Mouse (Mus musculus) adrenal gland, postnatal 4 days (tissue): ENCODE data around the gene Tst. TPM values are rescaled to one million over a fixed set of nuclear protein-coding genes. Genes with fewer than 3 reads are reported as not detected.

ENCODE experiments used
- DNase-seq, 2 experiments: peaks; one replicate each; pipeline ENCODE4 v3.0.0; 2021 to 2022; ENCODE audit warnings: low spot score in 2 of 2, mixed read lengths in 2 of 2
- long read RNA-seq, 2 experiments: library from polyadenylated mRNA; stranded (forward); transcript quantifications; one replicate each; pipeline ENCODE4 v2.0.0; 2021
- total RNA-seq, 2 experiments: library from RNA; stranded (reverse); gene quantifications; 2 replicates each; pipeline ENCODE4 v1.2.3; 2021

Gene Tst
- total RNA-seq: 100 to 1,000 TPM; 217 to 242 TPM
- long read RNA-seq, experiment 1, transcript Tst-201 (2 exons, 1,144 nt): major isoform, 255 of 263 reads
- long read RNA-seq, experiment 1, partial matches to known transcripts: 6 of 263 reads
- long read RNA-seq, experiment 1, other reads (novel, unspliced or antisense): 2 of 263 reads
- long read RNA-seq, experiment 2, transcript Tst-201 (2 exons, 1,144 nt): major isoform, 217 of 227 reads
- long read RNA-seq, experiment 2, partial matches to known transcripts: 5 of 227 reads
- long read RNA-seq, experiment 2, other reads (novel, unspliced or antisense): 4 of 227 reads

DNA sequence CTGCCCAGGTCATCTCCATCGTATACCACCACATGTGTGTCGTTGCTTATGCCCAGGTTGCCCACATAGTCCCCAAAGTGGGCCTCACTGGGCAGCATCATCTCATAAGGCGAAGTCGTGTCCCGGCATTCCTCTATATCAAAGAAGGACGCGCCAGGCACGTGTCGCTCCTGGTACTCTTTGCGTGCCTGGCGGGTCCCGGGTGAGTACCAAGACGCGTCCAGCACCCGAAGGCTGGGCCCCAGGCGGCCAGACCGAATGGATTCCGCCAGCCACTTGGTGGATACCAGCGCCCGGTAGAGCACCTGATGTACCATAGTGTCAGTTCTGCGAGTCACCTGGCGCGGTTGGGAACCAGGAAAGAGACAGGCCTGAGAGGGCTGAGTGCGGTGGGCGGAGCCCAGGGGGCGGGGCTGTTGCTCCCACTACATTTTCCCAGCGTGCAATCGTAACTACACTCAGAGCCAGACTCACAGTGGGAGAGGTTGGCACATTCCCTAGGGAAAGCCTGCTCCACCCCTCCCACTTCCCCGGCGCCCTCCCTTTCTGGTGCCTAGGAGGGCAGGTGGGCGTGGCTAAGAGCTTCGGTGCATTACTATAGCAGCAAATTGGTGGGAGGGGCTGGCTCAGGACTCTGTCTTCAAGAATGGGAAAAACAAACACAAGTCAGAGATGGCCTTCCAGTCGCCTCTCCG, at the start of gene Tst:
TSS of gene Tst (minus strand) at position 391 of the 695 bp plus-strand sequence.
- DNase-seq: peak; percentile 59 to 90

DNA sequence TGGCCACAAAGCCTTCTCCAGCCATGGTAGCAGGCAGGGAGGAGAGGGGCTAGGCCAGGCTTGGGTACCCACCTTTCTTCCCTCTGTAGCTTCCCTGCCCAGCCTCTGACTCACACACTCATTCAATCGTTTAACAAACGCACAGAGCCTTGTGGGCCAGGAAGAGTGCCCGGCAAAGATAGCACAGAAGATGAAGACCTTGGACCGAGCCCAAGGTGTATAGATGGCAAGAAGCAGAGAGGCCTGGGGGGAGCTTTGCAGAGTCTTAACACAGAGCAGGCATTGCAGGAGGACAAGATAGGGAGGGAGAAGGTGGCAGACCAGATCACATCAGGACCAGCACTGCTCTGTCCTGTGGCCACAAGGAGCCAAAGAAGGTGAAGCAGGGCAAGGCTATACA, 49.5 kb upstream of the Tst start:
- no peak for DNase-seq

DNA sequence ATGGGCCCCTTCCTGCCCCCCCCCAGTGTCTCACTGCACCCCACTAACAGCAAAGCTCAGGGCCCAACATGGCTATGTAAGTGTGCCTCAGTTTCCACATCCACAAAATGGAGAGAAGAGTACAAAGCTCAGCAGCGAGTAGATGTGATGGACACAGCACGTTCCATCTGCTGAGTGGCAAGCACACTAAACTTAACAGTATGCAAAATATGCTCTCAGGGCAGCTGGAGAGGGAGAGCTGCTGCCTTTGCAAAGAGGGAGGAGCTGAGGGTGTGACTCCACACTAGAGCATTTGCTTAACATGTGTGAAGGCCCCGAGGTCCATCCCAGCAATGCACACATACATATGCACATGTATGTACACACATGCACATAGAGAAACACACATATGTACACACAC, 47.2 kb upstream of the Tst start:
- no peak for DNase-seq

DNA sequence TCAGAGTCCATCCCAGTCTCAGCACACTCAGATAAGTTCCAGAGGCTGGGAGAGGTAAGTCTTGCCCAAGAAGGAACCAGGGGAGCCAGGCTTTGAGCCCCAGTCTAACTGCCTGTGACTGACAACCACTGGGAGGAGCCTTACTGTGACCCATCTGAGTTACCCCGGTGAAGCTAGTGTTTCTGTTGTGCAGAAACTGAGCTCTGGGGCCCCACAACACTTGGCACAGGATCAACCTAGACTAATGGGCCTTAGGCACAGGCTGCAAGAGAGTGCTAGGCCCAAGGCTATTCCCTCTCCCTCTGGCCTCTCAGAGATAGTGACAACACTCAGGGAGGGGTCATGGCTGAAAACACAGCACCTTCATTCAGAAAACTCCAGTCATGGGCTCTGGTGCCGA, 45.5 kb upstream of the Tst start:
- no peak for DNase-seq

DNA sequence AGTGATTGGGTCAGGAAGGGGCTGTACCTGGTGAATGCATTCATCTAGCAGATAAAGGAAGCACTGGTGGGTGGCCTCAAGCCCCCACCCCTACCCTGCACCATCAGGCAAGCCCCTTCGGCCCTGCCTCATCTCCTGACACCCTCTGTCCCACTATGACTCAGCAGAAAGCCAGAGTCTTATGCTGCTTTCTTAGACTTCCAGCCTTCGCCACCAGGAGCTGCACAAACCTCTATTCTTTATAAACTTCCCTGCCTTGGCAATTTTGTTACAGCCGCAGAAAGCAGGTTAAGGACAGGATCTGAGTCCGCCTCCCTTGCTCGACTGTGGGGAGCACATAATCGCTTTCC, 44.7 kb upstream of the Tst start:
- no peak for DNase-seq

DNA sequence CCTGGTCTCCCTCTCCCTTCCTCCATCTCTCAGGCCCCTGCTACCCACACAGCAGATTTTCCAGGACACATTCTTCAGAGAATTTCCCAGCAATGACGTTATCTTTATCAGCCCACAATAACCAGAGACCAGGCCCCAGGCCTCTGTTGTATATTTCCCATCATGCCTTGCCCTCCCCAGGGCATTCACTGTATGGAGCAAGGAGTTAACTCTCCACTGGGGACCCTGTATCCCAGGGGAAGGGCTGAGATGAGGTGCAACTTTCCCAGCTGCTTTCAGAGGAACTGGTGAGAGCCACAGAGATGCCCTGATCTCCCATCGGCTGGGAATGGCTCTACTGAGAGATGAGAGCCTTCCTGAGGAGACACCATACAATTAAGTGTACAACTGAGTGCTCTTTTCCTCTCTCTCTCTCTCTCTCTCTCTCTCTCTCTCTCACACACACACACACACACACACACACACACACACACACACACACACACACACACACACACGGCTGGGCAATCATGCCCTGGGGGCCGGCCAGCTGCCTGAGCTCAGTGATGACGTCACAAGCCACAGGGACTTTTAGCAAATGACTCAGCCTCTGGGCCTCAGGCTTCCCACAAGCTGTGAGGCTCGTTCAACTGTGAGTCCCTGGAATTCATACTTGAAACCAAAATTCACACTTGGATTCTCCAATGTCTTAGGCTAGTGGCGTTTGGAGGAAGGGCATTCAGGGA, 44.1 kb upstream of the Tst start:
- DNase-seq: no peak

DNA sequence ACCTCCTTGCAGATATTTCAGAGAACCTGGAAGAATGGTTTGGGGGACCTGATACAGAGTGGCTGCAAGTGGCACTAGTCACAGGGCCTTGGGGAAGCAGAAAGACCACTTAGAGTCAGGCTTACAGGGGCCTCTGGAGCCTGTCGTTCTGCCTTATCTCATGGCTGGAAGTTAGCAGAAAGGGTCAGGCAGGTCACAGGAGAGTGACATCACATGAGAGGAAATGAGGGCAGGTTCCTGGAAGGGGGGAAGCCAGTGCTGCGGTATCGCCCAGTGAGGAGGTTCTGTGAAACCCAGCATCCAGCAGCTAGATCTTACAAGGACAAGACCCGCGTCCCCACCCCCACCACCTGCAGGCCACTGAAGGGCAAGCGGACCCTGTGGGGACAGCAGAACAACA, 43.4 kb upstream of the Tst start:
- DNase-seq: no peak

DNA sequence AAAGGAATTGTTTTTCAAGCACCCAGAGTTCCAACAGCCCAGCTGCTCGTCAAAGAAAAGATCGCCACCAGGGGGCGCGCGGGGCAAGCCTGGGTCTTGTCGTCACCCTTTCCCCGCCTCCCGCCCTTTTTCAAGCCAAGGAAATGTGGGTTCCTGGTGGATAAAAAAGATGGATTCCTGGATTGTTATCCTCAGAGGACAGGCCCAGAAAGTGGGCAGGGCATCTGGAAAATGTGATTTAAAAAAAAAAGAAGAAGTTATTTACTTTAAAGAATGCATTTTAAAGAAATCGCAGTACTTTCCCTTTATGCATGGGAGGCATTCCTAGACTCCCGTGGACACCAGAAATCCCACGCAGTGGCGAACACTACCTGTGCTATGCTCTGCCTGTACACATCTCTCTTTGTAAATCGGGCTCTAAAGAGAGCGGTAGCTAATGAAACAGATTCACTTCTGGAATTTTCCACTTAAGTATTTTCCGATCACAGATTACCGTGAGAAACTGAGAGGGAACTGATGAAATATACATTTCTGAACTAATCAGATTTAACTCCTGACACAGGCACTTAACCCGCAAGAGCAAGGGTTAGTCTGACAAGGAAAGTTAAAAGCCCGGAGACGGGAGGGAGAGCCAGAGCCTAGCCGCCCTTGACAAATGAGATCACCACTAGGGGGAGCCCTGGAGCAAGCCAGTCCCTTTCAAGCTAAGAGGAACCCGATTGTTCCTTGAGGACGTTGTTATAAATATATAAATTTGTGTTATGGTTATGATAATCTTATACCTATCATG, 42.2 kb upstream of the Tst start:
- peak; percentile 93 to 97 for DNase-seq

DNA sequence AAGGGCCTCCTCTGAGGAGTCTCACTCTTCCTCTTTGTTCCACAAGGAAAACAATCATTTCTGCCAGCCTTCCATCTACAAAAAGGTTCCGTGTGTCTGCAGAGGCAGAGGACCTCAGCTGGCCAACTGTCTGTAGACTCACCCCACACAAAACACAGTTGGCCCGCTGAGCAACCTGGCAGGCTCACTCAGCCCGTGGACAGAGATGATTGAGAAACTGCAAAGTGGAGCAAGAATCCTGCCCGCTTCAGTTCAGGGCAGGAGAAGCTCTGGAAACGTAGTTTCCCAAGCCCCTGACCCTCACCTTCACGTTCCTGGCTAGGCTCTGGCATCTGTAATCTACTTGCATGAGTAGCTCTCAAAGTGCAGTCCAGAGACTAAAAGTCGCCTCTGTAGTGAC, 41.4 kb upstream of the Tst start:
- DNase-seq: no peak

DNA sequence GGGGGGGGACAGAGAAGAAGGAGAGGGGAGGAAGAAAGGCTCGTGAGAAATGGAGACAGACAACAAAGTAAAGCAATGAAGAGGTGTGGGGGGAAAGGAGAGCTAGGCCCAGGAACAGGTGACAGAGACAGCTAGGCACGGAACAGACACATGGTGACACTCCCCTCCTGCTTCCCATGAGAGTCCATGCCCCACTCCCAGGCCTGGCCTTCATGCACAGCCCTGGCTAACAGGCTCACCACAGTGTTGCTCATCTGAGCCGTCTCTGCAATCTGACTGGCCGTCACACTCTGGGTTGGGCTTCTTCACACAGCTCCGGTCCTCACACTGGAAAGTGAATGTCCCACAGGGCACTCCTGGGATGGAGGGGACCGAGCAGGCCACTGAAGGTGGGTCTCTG, 38.1 kb upstream of the Tst start:
- DNase-seq: no peak

DNA sequence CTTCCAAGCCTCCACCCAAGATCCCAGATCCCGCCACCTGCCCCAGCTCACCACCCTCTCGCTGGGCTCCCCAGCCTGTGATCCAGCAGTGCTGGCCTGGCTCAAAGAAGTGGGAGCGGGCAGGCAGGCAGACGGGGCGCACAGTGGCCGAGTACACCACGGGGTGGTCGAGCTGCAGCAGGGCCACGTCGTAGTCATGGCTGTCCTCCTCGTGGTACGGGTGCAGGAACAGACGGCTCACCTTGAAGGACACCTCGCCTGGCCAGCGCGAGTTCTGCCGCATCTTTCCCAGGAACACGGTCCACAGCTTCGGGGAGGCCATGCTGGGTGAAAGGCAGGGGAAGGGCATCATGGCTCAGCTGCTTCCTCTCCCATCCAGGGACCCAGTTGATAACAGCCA, 36.5 kb upstream of the Tst start:
- DNase-seq: no peak

DNA sequence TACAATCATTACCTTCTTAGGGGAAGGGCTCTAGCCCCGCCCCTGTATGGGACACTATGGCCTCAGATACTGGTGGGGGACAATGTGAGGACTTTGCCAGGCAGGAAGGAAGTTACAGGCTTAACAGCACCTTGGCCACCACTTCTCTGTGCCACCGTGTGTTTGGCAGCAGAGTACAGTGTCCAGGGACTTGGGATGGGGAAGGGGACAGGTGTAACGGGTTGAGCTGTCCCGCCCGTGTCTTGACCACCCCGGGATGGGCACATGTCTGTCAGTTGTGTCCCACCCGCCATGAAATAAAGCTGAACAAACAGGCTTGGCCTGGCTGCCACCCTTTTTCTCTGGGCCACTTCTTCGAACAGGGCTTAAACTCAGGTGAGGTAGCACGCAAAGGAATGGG, 33.3 kb upstream of the Tst start:
- no peak for DNase-seq

DNA sequence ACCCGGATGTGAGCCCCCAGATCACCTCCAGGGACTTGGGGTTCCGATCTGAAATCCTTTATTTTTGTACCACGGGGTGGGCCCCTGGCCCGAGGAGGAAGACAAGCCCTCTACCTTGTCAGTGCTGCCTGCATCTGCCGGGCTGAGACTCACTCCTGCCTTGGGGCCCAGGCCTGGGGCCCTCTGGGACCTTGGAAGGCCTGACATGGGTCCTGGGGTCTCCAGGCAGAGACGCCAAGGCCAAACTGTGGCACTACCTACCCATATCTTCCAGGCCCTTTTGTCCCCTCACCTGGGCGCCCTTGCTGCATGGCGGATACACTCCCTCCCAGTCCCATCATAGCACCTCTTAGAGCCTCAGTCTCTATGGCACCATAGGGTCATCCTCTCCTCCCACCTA, 32.8 kb upstream of the Tst start:
- DNase-seq: no peak

DNA sequence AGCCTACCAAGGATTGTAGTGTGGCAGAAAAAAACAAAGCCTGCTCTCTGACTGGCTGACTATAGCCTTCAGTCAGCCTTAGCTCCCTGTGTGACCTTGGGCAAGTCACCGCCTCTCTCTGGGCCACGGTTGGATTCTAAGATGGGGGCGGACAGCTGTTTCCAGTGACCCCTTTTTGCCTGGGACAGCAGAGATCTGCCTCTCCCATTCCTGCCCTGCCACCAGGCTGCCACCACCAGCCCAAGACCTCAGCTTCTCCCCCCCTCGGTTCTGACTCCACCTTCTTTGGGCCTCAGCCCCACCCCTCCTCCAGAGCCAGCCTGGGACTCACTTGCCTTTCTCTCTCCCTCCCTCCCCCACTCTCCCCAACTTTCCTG, 32.3 kb upstream of the Tst start:
- peak in 1 of 2 experiments; percentile 27 for DNase-seq

DNA sequence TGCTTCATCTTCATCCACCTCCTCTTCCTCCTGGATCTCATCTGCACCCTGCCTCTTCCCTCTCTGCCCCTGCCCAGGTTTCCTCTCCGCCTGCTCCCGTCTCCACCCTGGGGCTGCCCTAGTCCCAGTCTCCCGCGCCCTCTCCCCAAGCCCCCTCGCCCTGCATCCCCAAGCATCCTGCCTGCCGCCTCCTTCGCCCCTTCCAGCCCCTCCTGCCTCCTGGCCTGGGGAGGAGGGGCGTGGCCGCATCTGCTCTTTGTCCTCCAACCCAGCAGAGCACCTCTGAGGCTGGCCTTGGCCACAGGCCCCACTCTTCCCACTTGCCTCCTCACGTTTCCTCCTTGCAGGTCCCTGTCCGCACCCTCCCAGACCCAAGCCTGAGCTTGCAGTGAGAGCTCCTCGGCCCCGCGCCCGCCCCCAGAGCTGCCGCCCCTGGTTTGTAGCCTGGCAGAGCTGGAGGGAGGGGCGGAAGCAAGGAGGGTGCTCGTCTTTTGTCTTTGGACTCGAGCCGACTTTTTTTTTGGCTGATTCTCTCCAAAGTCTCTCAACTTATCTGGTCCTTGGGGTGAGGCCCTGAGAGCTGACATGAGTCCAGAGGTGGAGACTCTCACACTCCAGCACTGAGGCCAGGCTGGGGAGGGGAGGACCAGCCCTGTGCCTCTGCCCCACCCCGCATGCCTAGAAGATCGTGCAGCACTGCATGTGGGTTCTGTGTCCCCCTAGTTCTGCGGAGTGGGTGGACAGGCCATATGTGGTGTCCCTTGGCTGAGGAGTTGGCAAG, 31.7 kb upstream of the Tst start:
- DNase-seq: peak; percentile 41 to 68

DNA sequence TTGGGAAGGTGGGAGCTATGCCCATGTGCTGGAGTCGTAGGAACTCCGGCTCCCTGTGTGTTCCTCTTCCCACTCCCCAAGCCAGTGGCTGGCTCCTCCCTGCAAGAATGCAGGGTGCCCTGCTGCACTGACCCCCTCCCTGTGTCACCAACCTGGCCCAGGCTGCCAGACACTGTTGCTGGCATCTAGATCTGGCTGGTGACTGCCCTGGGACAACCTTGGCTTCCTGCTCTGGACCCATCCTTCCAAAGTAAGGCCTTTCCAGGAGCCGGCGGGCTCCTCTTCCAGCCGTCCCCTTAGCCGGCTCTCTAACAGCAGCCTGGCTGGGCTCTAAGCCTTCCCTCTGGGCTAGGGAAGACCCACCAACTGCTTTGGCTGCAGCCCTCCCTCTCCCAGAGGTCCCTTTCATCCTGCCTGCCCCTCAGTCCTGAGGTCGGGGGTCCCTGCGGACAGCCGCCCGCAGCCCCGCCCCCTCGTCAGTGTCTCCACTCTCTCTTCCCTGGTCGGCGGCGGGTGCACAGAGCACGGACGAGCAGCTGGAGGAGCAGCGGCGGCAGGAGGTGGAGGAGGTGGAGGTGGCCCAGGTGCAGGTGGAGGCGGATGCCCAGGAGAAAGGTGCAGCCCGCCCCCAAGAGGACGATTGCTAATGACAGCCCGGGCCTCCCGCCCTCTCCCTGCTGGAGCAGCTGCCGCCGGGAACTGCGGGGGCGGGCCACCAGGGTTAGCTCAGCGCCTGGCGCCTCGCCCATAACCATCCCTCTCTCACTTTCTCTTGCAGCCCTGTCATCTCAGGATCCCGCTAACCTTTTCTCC, 30.9 kb upstream of the Tst start:
- DNase-seq: peak; percentile 72 to 76

DNA sequence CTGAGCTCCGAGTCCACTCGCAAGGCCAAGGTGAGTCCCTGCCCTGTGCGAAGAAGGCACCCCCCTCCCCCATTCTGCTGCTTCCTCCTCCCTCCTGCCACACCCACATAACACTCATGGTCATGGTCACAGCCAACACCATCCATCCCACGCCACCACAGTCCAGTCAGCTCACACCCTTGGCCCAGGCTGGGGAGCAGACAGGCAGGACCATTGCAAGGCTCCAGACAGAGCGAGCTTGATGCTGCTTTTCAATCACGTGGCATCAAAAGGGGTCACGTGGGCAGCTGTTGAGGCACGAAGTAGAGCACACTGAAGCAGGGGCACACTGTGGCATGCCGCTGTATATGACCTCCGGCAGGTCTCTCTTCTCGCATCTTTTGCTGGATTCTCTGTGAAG, 30.0 kb upstream of the Tst start:
- DNase-seq: no peak

DNA sequence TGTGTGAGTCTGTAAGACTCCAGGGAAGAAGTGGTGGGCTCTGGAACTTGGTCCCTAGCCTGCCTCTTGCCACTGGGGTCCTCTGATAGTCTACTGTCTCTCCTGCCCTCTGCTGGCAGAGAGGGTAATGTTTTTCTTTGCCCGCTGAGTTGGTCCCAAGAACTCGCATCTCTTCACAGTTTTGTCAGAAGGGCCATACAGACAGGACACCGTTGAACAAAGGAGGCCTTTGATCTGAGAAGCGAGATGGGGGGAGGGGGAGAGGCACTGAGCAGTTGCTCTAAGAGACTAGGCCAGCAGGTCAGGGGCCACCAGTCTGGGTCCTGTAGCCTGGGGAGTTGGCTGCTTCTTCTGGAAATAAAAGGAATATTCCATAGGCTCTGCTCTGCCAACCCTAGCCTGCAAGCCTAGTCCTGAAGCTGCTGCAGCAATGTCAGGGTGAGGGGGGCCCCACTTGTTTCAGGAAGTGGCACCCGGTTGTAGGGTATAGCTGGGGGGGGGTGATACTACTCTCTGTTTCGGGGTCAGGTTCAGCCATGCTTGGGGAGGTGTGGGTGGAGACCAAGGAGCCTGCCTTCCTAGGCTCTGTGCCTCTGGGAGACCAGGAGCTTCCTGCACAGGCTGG, 29.3 kb upstream of the Tst start:
- no peak for DNase-seq

DNA sequence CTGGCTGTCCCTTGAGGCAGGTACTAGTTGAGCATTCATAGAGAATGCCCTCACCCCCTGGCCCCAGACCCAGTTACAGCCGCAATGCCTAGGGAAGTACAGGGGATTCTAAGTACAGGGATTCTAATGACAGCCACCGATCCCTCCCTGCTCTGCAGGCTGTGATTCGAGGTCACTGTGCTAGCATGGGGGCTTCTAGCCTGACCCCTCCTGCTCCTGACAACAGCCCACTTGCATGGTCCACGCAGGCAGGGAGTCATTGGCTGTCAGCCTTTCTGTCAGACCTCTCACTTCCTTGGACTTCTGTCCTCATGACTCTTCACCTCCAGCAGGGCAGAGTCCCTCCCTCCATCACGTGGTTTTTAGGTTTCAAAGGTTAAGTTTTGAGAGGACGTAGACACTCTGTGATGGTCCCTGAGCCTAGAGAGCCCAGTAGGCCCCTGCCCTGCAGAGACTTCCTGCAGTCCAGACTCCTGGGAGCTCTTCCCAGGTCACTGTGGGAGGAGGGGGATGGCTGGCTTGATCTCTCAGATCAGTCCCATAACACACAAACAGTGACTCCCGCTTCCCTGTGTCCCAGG, 25.9 kb upstream of the Tst start:
- DNase-seq: no peak
